Mouse (Mus musculus) embryonic fibroblast, embryonic 13.5 days (primary cell): ENCODE measurements around the gene Wsb1. TPM values are rescaled to one million over a fixed set of nuclear protein-coding genes. Genes with fewer than 3 reads are reported as not detected.

Experiments used
- H3K27ac ChIP-seq: 2 replicates; pipeline ENCODE4 v1.5.1; 2012; ENCODE audit warnings: low read length, control low read depth, inconsistent platforms; ENCODE audit not compliant: insufficient read depth
- H3K4me1 ChIP-seq: 2 replicates; pipeline ENCODE4 v1.6.1; 2011; ENCODE audit warnings: low read length; ENCODE audit not compliant: control insufficient read depth, insufficient read depth
- H3K4me3 ChIP-seq: 2 replicates; pipeline ENCODE4 v1.5.1; 2011; ENCODE audit warnings: mild to moderate bottlenecking, control low read depth, low read length; ENCODE audit not compliant: insufficient read depth
- CTCF ChIP-seq: IDR thresholded peaks from 2 replicates; pipeline ENCODE4 v1.5.1; 2011; ENCODE audit warnings: mild to moderate bottlenecking, control low read depth, low read length, moderate library complexity, borderline replicate concordance; ENCODE audit not compliant: insufficient read depth
- POLR2A ChIP-seq: IDR thresholded peaks from 2 replicates; pipeline ENCODE4 v1.6.1; 2011; ENCODE audit warnings: low read depth, mild to moderate bottlenecking, control low read depth, low read length, moderate library complexity
- polyA plus RNA-seq: library from polyadenylated mRNA; stranded (reverse); fragments of >200 nt; gene quantifications from 2 replicates; pipeline ENCODE4 v1.2.4, GENCODE M21; 2011; ENCODE audit warnings: low read depth; ENCODE audit not compliant: missing spikeins, insufficient read length

Gene Wsb1
- polyA plus RNA-seq, 1 experiment, result 261 TPM

DNA sequence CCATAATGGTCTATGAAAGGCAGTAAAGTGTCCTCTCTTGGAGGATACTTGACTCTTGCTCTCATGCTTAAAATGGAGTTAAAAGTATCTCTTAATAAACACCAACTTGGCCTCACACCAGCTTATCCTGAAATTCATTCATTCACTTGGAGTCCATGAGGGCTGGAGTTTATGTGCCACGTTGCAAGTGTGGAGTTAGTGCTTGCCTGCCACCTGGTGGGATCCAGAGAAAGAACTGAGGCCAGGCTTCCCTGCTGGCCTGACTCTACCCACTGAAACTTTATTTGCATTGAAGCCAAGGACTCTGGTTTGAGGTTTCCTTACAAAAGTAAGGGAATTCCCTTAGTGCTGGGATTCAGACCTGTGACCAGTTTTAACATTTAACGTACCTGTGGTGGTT, 36.0 kb upstream of the Wsb1 start:
- TF ChIP-seq POLR2A (no peak), CTCF (peak; percentile 83)
- no peak overlapping the region for H3K27ac ChIP-seq
- H3K4me3 ChIP-seq, result no peak overlapping the region
- H3K4me1 ChIP-seq, result no peaks in the 10 kb centered on the region

DNA sequence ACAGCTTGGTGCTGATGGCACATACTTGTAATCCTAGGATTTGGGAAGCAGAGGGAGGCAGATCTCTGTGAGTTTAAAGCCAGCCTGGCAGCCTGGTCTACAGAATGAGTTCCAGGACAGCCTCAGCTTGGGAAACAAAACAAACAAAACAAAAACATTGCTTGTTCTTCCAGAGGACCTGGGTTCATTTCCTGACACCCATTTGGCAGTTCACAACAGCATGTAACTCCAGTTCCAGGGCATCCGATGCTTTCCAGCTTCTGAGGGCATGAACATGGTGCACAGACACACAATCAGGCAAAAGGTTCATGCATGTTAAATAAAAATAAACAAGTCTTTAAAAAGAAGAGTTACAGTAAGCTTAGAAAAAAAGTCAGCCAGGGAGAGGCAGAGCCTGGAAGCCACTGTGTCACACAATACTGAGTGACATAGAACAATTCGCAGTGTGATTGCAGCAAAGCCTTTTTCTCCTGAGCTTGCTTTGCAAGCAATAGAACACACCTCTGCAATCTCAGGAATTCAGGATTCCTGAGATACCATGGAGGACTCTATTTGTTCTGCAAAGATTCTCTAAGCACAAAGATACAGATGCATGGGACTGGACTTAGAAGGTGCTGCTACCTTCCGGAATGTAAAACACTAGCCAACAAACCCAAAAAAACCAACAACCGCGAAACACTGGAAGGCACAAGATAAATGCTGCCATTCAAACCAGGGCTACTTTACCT, 34.6 kb upstream of the Wsb1 start:
- no peak overlapping the region for H3K4me3 ChIP-seq
- TF ChIP-seq POLR2A, result no peak
- TF ChIP-seq CTCF, result no peak
- no peaks in the 10 kb centered on the region for H3K4me1 ChIP-seq
- no peak overlapping the region for H3K27ac ChIP-seq

- H3K4me1 ChIP-seq, result no peaks in the 10 kb centered on the region
- H3K4me3 ChIP-seq, result no peak overlapping the region
- no peak for TF ChIP-seq POLR2A
- H3K27ac ChIP-seq, result no peak overlapping the region
Measured at GRCm38 (mm10) chr11:79288278-79288843, 33.9 kb upstream of the Wsb1 start.

DNA sequence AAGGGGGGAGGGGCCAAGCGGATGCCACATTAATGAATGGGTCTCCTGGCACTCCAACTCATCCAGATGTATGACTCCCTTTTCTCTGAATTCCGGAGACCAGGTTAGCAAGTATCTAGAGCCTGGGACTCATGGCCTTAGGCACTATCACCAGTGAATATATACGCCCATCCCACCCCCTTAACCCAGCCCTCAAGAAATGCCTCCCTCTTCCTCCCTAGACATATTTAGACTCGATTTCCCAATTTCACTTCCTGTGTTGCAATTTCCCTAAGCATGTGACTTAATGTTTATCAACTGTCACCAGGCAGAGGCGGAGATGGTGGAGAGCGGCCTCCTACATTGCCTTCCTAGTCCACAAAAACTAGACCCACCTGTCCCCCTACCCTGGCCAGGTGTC, 33.0 kb upstream of the Wsb1 start:
- TF ChIP-seq POLR2A (no peak), CTCF (no peak)
- H3K4me1 ChIP-seq, result no peaks in the 10 kb centered on the region
- no peak overlapping the region for H3K27ac ChIP-seq
- H3K4me3 ChIP-seq, result no peak overlapping the region

DNA sequence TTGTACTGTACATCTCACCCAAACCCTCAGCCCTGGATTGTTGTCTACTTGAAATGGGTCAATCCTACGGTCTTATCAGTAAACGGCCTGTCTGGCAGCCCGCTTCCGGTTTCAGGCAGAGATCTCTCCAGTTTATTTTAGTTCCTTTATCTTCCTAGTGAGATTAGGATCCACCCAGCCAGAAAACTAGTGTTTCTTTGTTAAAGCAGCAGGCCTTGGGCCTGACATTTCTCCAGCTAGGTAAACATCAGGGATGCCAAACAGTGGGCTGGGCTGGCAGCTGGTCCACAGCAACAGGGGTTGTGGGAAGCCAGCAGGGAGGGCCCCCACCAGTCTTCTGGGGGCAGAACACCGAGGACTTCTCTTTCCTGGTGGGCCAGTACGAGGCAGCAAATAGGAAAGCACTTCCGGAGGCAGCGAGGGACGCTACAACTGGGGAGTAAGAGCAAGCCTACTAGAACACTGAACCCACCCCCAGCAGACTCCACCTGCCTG, 31.9 kb upstream of the Wsb1 start:
- TF ChIP-seq CTCF (no peak), POLR2A (no peak)
- H3K4me3 ChIP-seq, result no peak overlapping the region
- H3K27ac ChIP-seq, result no peak overlapping the region
- no peaks in the 10 kb centered on the region for H3K4me1 ChIP-seq

DNA sequence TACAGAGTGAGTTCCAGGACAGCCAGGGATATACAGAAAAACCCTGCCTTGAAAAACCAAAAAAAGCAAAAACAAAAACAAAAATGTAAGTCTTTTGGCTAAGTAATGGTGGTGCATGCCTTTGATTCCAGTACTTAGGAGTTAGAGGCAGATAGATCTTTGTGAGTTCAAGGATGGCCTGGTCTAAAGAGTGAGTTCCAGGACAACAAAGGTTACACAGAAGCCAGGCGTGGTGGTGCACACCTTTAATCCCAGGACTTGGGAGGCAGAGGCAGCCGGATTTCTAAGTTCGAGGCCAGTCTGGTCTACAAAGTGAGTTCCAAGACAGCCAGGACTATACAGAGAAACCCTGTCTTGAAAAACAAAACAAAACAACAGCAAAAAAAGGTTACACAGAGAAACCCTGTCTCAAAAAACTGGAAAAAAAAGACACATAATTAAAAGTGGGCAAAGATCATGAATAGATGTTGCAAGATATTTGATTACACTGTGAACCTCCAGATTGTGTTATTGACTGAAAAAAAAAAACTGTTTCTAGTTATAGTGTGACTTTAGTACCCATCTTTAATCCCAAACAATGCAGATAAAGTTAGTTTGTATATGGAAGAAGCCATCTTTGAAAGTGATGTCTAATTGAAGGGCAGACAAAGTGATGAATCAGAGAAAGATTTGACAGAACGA, 29.0 kb upstream of the Wsb1 start:
- Histone ChIP-seq H3K4me1 (peaks cover 7% of the 10 kb centered on the region), H3K27ac (no peak overlapping the region), H3K4me3 (no peak overlapping the region)
- TF ChIP-seq CTCF (no peak), POLR2A (no peak)

GRCm38 (mm10) chr11:79281396-79281795, 26.9 kb upstream of the Wsb1 start:
- no peak overlapping the region for H3K27ac ChIP-seq
- peaks cover 7% of the 10 kb centered on the region for H3K4me1 ChIP-seq
- no peak for TF ChIP-seq POLR2A
- no peak for TF ChIP-seq CTCF
- H3K4me3 ChIP-seq, result no peak overlapping the region

- Histone ChIP-seq H3K27ac (no peak overlapping the region), H3K4me3 (no peak overlapping the region), H3K4me1 (peaks cover 7% of the 10 kb centered on the region)
- TF ChIP-seq CTCF, result no peak
- TF ChIP-seq POLR2A, result no peak
Measured at GRCm38 (mm10) chr11:79279732-79280405, 25.4 kb upstream of the Wsb1 start.

- Histone ChIP-seq H3K27ac (no peak overlapping the region), H3K4me1 (no peaks in the 10 kb centered on the region), H3K4me3 (no peak overlapping the region)
- TF ChIP-seq CTCF, result no peak
- no peak for TF ChIP-seq POLR2A
Measured at GRCm38 (mm10) chr11:79273757-79274156, 19.3 kb upstream of the Wsb1 start.
